Mouse (Mus musculus): ENCODE data around the gene Krtap5-1. TPM values are rescaled to one million over a fixed set of nuclear protein-coding genes. Genes with fewer than 3 reads are reported as not detected.
"Not testable (repeated sequence)": the region's sequence is repeated elsewhere in the genome, so short reads cannot be mapped to it uniquely, and the experiment has no call there.

Krtap5-1 gene
- polyA plus RNA-seq, 1 experiment from 2014 or later: not detected

GRCm38 (mm10) chr7:142293851-142294250 is 3.1 kb downstream of the Krtap5-1 start:
- not testable (repeated sequence) for H3K4me1 ChIP-seq (replicated peaks); H3K27me3 ChIP-seq (replicated peaks); H3K36me3 ChIP-seq; H3K27ac ChIP-seq; H3K4me2 ChIP-seq (replicated peaks); H3K9ac ChIP-seq; H3K4me3 ChIP-seq (replicated peaks); H3K9me3 ChIP-seq
- peak; percentile 23; the same call in 1 of the 2 replicates for ATAC-seq
- 2% methylated on average over 2 of the region's 2 CpGs for WGBS

- not testable (repeated sequence) for H3K27ac ChIP-seq; H3K9ac ChIP-seq; ATAC-seq; H3K36me3 ChIP-seq; H3K9me3 ChIP-seq; H3K27me3 ChIP-seq (replicated peaks); H3K4me3 ChIP-seq (replicated peaks); H3K4me2 ChIP-seq (replicated peaks)
- 40% methylated on average over 9 of the region's 9 CpGs for WGBS
- peaks cover 12% of the 10 kb centered on the region; the same call in 1 of the 2 replicates for H3K4me1 ChIP-seq (replicated peaks)
Observed at GRCm38 (mm10) chr7:142285910-142286612, 10.9 kb downstream of the Krtap5-1 start.

DNA sequence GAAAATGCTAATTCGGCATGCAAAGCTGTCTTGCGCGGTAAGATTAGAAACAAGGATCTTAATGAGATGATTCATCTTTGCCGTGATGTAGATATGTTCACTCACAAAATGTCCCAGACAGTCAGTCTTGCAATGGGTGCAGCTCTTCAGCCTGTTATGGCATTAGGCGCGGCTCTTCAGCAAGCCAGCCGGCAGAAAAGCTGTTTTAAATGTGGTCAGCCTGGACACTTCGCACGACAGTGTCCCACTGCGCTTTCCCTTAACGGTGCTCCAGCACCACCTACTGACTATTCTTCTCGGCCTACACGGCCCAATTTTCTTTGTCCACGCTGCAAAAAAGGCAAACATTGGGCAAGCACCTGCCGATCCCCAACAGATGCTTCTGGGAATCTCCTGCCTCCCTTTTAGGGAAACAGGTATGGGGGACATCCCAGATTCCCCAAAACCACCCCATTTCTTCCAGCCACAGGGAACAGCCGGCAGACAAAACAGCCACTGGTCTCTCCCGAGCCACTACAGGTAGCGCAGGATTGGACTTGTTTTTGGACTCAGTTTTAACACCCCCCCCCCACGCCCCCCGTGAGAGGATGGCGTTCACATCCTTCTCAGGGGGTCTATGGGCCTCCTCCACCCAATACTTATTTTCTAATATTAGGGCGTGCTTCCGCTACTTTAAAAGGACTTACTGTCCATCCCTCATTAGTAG is 11.6 kb downstream of the Krtap5-1 start:
- peak overlapping the region; percentile 89; the same call in 1 of the 2 replicates for H3K27ac ChIP-seq
- WGBS: 18% methylated on average over 23 of the region's 23 CpGs
- peak; percentile 54; the same call in 1 of the 2 replicates for ATAC-seq
- peak overlapping the region; percentile 53 for H3K4me3 ChIP-seq (replicated peaks)
- H3K36me3 ChIP-seq: no peaks in the 10 kb centered on the region
- peak overlapping the region; percentile 85 for H3K4me2 ChIP-seq (replicated peaks)
- peak overlapping the region; percentile 26; the same call in 1 of the 2 replicates for H3K9ac ChIP-seq
- no peaks in the 10 kb centered on the region for H3K9me3 ChIP-seq
- H3K4me1 ChIP-seq (replicated peaks): peaks cover 12% of the 10 kb centered on the region; the same call in 1 of the 2 replicates
- no peaks in the 10 kb centered on the region for H3K27me3 ChIP-seq (replicated peaks)

- peaks cover 12% of the 10 kb centered on the region; the same call in 1 of the 2 replicates for H3K4me1 ChIP-seq (replicated peaks)
- ATAC-seq: peak; percentile 80
- H3K4me3 ChIP-seq (replicated peaks): peak overlapping the region; percentile 53
- WGBS: under 1% methylated on average over 19 of the region's 19 CpGs
- H3K36me3 ChIP-seq: no peaks in the 10 kb centered on the region
- peak overlapping the region; percentile 67 for H3K9ac ChIP-seq
- H3K27me3 ChIP-seq (replicated peaks): no peaks in the 10 kb centered on the region
- H3K27ac ChIP-seq: peak overlapping the region; percentile 89
- no peaks in the 10 kb centered on the region for H3K9me3 ChIP-seq
- peak overlapping the region; percentile 85 for H3K4me2 ChIP-seq (replicated peaks)
Observed at GRCm38 (mm10) chr7:142284615-142285080, 12.3 kb downstream of the Krtap5-1 start.

- no peaks in the 10 kb centered on the region for H3K36me3 ChIP-seq
- peak overlapping the region; percentile 85 for H3K4me2 ChIP-seq (replicated peaks)
- H3K4me1 ChIP-seq (replicated peaks): peaks cover 12% of the 10 kb centered on the region; the same call in 1 of the 2 replicates
- WGBS: under 1% methylated on average over 38 of the region's 38 CpGs
- ATAC-seq: peak; percentile 81
- H3K9ac ChIP-seq: peak overlapping the region; percentile 67
- H3K4me3 ChIP-seq (replicated peaks): peak overlapping the region; percentile 53
- peak overlapping the region; percentile 89 for H3K27ac ChIP-seq
- H3K9me3 ChIP-seq: no peaks in the 10 kb centered on the region
- no peaks in the 10 kb centered on the region for H3K27me3 ChIP-seq (replicated peaks)
Observed at GRCm38 (mm10) chr7:142284023-142284591, 12.8 kb downstream of the Krtap5-1 start.

DNA sequence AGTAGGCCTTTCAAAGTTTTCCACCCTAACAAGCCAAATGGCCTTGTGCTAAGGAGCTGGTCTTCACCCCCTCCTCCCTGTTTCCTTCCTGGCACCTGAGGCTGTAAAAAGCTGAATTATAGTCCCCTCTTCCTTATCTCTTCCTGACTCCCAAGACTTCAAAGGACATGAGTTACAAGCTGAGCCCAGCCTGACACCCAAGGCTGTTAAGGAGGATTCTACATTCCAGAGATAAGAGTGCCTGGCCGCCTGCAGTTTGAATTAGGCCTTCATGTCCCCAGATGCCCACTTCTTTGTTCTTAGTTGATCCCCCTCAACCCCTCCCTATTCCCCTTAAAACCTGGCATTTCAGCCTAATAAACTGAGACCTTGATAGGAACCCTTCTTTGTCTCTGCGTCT is 14.1 kb downstream of the Krtap5-1 start:
- Histone ChIP-seq H3K4me3 (replicated peaks) (peak overlapping the region; percentile 17; the same call in 1 of the 2 replicates), H3K4me2 (replicated peaks) (peak overlapping the region; percentile 85), H3K4me1 (replicated peaks) (peaks cover 11% of the 10 kb centered on the region; the same call in 1 of the 2 replicates)
- H3K9ac ChIP-seq; H3K36me3 ChIP-seq; H3K9me3 ChIP-seq; H3K27me3 ChIP-seq (replicated peaks); ATAC-seq; H3K27ac ChIP-seq: not testable (repeated sequence)
- WGBS: 34% methylated on average over 2 of the region's 2 CpGs

DNA sequence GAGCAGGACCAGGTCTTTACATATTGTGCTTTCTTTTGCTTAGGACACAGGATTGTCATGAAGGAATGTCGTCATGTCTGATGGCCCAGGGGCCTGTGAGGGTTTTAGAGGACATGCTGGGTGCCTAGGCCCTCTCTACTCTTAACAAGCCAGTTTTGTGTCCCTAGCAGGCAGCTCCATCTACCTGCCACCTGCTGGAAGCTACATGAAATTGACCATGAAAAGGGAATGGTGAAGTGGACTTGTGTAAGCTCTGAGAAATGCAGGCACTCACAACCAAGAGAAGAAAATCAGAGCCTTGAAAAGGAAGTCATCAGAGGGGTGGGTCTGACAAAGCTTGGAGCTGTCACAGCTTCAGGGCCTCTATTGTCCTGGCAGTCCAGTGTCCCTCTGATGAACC is 17.6 kb downstream of the Krtap5-1 start:
- 75% methylated on average over 1 of the region's 1 CpGs for whole genome bisulfite sequencing
- not testable (repeated sequence) for H3K36me3 ChIP-seq; ATAC-seq; H3K27me3 ChIP-seq (replicated peaks); H3K9ac ChIP-seq; H3K4me3 ChIP-seq (replicated peaks); H3K9me3 ChIP-seq; H3K4me1 ChIP-seq (replicated peaks); H3K27ac ChIP-seq; H3K4me2 ChIP-seq (replicated peaks)

- H3K9me3 ChIP-seq; H3K9ac ChIP-seq; H3K4me1 ChIP-seq (replicated peaks); H3K4me3 ChIP-seq (replicated peaks); H3K36me3 ChIP-seq; H3K4me2 ChIP-seq (replicated peaks); H3K27me3 ChIP-seq (replicated peaks); H3K27ac ChIP-seq: not testable (repeated sequence)
- peak; percentile 75; the same call in 1 of the 2 replicates for ATAC-seq
- 0% methylated on average over 3 of the region's 3 CpGs for WGBS
Observed at GRCm38 (mm10) chr7:142278183-142278582, 18.7 kb downstream of the Krtap5-1 start.

GRCm38 (mm10) chr7:142274263-142274662 is 22.7 kb downstream of the Krtap5-1 start, which contains the start of gene Gm4559:
Gene Gm4559 (minus strand): TSS chr7:142274363.
- H3K4me1 ChIP-seq (replicated peaks); H3K27ac ChIP-seq; H3K4me2 ChIP-seq (replicated peaks); H3K9ac ChIP-seq; H3K27me3 ChIP-seq (replicated peaks); H3K36me3 ChIP-seq; H3K4me3 ChIP-seq (replicated peaks); H3K9me3 ChIP-seq; ATAC-seq: not testable (repeated sequence)

DNA sequence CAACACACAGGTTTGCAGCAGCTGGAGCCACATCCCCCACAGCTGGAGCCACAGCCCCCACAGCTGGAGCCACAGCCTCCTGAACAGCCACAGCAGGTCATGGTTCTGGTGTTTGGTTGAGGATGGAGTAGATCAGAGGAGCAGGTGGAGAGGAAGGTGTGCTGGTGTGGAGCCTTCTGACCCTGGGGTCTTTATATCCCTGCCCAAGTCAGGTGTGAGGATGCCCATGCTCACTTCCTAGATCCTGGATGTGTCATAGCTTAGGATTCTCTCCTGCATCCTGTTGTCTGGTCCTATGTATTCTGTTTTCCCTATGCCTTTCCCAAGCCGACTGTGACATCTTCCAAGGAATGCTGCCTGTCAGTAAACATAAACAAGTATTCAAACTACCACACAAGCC is 38.7 kb downstream of the Krtap5-1 start, which contains the start of gene Gm2431:
TSS of gene Gm2431 (minus strand) at position 101 of the 400 bp plus-strand sequence.
- 34% methylated on average over 1 of the region's 1 CpGs for WGBS
- not testable (repeated sequence) for H3K27ac ChIP-seq, ATAC-seq

GRCm38 (mm10) chr7:142255517-142255916 is 41.4 kb downstream of the Krtap5-1 start:
- H3K9me3 ChIP-seq: no peaks in the 10 kb centered on the region
- H3K4me3 ChIP-seq (replicated peaks): no peak overlapping the region
- H3K27me3 ChIP-seq (replicated peaks): no peaks in the 10 kb centered on the region
- no peaks in the 10 kb centered on the region for H3K36me3 ChIP-seq
- H3K27ac ChIP-seq: no peak overlapping the region
- ATAC-seq: no peak
- no peaks in the 10 kb centered on the region for H3K4me1 ChIP-seq (replicated peaks)
- 0% methylated on average over 2 of the region's 2 CpGs for WGBS
- no peak overlapping the region for H3K4me2 ChIP-seq (replicated peaks)
- no peak overlapping the region for H3K9ac ChIP-seq

More for the DNA sequence above, 38.7 kb downstream of the Krtap5-1 start, which contains the start of gene Gm2431:
- not testable (repeated sequence) for H3K9ac ChIP-seq; H3K4me1 ChIP-seq (replicated peaks); H3K4me2 ChIP-seq (replicated peaks); H3K4me3 ChIP-seq (replicated peaks); H3K36me3 ChIP-seq; H3K9me3 ChIP-seq; H3K27me3 ChIP-seq (replicated peaks)

- Histone ChIP-seq H3K4me2 (replicated peaks) (no peak overlapping the region), H3K4me3 (replicated peaks) (no peak overlapping the region), H3K36me3 (no peaks in the 10 kb centered on the region), H3K27me3 (replicated peaks) (no peaks in the 10 kb centered on the region), H3K27ac (no peak overlapping the region), H3K9ac (no peak overlapping the region), H3K9me3 (no peaks in the 10 kb centered on the region), H3K4me1 (replicated peaks) (no peaks in the 10 kb centered on the region)
- ATAC-seq: no peak
- 0% methylated on average over 1 of the region's 1 CpGs for WGBS
Observed at GRCm38 (mm10) chr7:142249824-142250223, 47.1 kb downstream of the Krtap5-1 start.

Measured in intestine, embryonic 15.5 days (tissue).